Mouse (Mus musculus): ENCODE measurements around the gene Taar8a.
"Not testable (repeated sequence)": the region's sequence is repeated elsewhere in the genome, so short reads cannot be mapped to it uniquely, and the experiment has no call there.

Gene Taar8a

GRCm38 (mm10) chr10:24076200-24076599 is at the start of gene Taar8a:
Gene Taar8a, plus strand, starts transcription at chr10:24076500.
- ATAC-seq (ENCODE audit: insufficient number of reproducible peaks, low FRiP score, low TSS enrichment): not testable (repeated sequence)

- no peak for ATAC-seq (ENCODE audit: insufficient number of reproducible peaks, low FRiP score, low TSS enrichment)
Measured at GRCm38 (mm10) chr10:24026922-24027321, 49.4 kb upstream of the Taar8a start, which contains the start of gene Taar7d. Gene Taar7d, plus strand, starts transcription at chr10:24027222.

- no peak for ATAC-seq (ENCODE audit: insufficient number of reproducible peaks, low FRiP score, low TSS enrichment)
Measured at GRCm38 (mm10) chr10:24031347-24031746, 45.0 kb upstream of the Taar8a start.

GRCm38 (mm10) chr10:24037314-24037713 is 39.0 kb upstream of the Taar8a start, which contains the start of gene Taar7e:
Gene Taar7e, plus strand, starts transcription at chr10:24037614.
- no peak for ATAC-seq (ENCODE audit: insufficient number of reproducible peaks, low FRiP score, low TSS enrichment)

- no peak for ATAC-seq (ENCODE audit: insufficient number of reproducible peaks, low FRiP score, low TSS enrichment)
Measured at GRCm38 (mm10) chr10:24040120-24040869, 36.0 kb upstream of the Taar8a start.

GRCm38 (mm10) chr10:24049210-24049609 is 27.1 kb upstream of the Taar8a start, which contains the start of gene Taar7f:
Gene Taar7f, plus strand, starts transcription at chr10:24049510.
- ATAC-seq (ENCODE audit: insufficient number of reproducible peaks, low FRiP score, low TSS enrichment): no peak

GRCm38 (mm10) chr10:24052039-24052438 is 24.3 kb upstream of the Taar8a start:
- ATAC-seq (ENCODE audit: insufficient number of reproducible peaks, low FRiP score, low TSS enrichment): no peak

GRCm38 (mm10) chr10:24058986-24059385 is 17.3 kb upstream of the Taar8a start:
- no peak for ATAC-seq (ENCODE audit: insufficient number of reproducible peaks, low FRiP score, low TSS enrichment)

- ATAC-seq (ENCODE audit: insufficient number of reproducible peaks, low FRiP score, low TSS enrichment): not testable (repeated sequence)
Measured at GRCm38 (mm10) chr10:24074751-24075150, 1.5 kb upstream of the Taar8a start.

- ATAC-seq (ENCODE audit: insufficient number of reproducible peaks, low FRiP score, low TSS enrichment): peak; percentile 45; the same call in 1 of the 2 replicates
Measured at GRCm38 (mm10) chr10:24080166-24080565, 3.9 kb downstream of the Taar8a start.

- no peak for ATAC-seq (ENCODE audit: insufficient number of reproducible peaks, low FRiP score, low TSS enrichment)
Measured at GRCm38 (mm10) chr10:24085936-24086335, 9.6 kb downstream of the Taar8a start.

- no peak for ATAC-seq (ENCODE audit: insufficient number of reproducible peaks, low FRiP score, low TSS enrichment)
Measured at GRCm38 (mm10) chr10:24086555-24086954, 10.3 kb downstream of the Taar8a start.

- no peak for ATAC-seq (ENCODE audit: insufficient number of reproducible peaks, low FRiP score, low TSS enrichment)
Measured at GRCm38 (mm10) chr10:24087168-24087567, 10.9 kb downstream of the Taar8a start.

- ATAC-seq (ENCODE audit: insufficient number of reproducible peaks, low FRiP score, low TSS enrichment): no peak
Measured at GRCm38 (mm10) chr10:24092194-24092593, 15.9 kb downstream of the Taar8a start, which contains the start of gene Taar8b. Gene Taar8b, minus strand, starts transcription at chr10:24092294.

GRCm38 (mm10) chr10:24097010-24097409 is 20.7 kb downstream of the Taar8a start:
- not testable (repeated sequence) for ATAC-seq (ENCODE audit: insufficient number of reproducible peaks, low FRiP score, low TSS enrichment)

- ATAC-seq (ENCODE audit: insufficient number of reproducible peaks, low FRiP score, low TSS enrichment): not testable (repeated sequence)
Measured at GRCm38 (mm10) chr10:24101812-24102211, 25.5 kb downstream of the Taar8a start, which contains the start of gene Taar8c. Gene Taar8c, minus strand, starts transcription at chr10:24101912.

GRCm38 (mm10) chr10:24103299-24103698 is 27.0 kb downstream of the Taar8a start:
- not testable (repeated sequence) for ATAC-seq (ENCODE audit: insufficient number of reproducible peaks, low FRiP score, low TSS enrichment)

- ATAC-seq (ENCODE audit: insufficient number of reproducible peaks, low FRiP score, low TSS enrichment): no peak
Measured at GRCm38 (mm10) chr10:24107747-24108146, 31.4 kb downstream of the Taar8a start.

GRCm38 (mm10) chr10:24108236-24108635 is 31.9 kb downstream of the Taar8a start:
- ATAC-seq (ENCODE audit: insufficient number of reproducible peaks, low FRiP score, low TSS enrichment): no peak

GRCm38 (mm10) chr10:24109434-24109833 is 33.1 kb downstream of the Taar8a start, which contains the start of gene Taar9:
Gene Taar9, minus strand, starts transcription at chr10:24109534.
- ATAC-seq (ENCODE audit: insufficient number of reproducible peaks, low FRiP score, low TSS enrichment): not testable (repeated sequence)

GRCm38 (mm10) chr10:24111116-24111778 is 34.9 kb downstream of the Taar8a start:
- ATAC-seq (ENCODE audit: insufficient number of reproducible peaks, low FRiP score, low TSS enrichment): peak; percentile 49; the same call in 1 of the 2 replicates
